Mouse (Mus musculus) c-Kit-positive CD71-positive TER-119-negative erythroid progenitor cells, embryonic 14.5 days (primary cell): ENCODE measurements around the gene Naalad2.
"Not testable (repeated sequence)": the region's sequence is repeated elsewhere in the genome, so short reads cannot be mapped to it uniquely, and the experiment has no call there.

Experiments
- DNase-seq: peaks from one replicate; pipeline ENCODE4 v3.0.0-alpha.2; 2013; ENCODE audit warnings: low read depth

Gene Naalad2

DNA sequence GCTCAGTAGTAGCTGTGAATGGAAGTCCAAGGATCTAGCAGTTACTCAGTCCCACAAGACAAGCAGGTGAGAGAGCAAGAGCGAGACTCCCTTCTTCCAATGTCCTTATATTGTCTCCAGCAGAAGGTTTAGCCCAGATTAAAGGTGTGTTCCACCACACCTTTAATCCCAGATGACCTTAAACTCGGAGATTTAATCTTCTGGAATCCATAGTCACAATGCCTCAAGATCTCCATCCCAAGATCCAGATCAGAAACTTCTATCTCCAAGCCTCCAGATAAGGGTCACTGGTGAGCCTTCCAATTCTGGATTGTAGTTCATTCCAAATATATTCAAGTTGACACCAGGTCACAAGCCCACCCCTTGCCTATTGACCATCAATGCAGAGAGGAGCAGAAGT lies at the start of gene Naalad2:
Naalad2 (minus strand) TSS at position 101 of the 400 bp plus-strand sequence.
- not testable (repeated sequence) for DNase-seq

DNA sequence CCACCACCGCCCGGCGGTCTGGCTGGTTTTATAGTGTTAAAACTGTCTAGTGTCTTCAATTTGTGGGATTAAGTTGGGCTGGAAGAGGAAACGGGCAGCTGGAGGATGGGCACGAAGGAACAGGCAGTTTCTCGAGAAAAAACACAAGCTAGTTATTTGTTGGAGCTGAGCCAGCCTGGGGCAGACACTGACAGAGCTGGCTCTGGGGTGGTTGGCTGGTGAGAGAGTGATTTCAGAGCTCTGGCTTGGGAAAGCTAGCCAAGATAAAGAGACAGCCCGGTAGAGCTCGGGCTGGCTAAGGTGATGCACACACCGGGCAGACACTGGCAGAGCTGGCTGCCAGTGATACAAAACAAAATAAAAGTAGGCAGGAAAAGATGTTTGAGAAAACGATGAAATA lies 28.9 kb upstream of the Naalad2 start:
- DNase-seq, result no peak

DNA sequence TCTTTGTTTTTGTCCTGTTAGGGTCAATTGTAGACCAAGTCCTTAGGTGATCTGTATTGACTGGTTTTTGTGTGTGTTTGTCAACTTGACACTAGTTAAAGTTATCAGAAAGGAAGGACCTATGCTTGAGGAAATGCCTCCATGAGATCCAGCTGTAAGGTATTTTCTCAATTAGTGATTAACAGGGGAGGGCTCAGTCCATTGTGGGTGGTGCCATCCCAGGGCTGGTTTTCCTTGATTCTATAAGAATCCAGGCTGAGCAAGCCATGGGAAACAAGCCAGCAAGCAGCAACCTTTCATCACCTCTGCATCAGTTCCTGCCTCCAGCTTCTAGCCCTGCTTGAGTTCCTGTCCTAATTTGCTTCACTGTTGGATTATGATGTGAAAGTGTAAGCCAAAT lies 27.6 kb upstream of the Naalad2 start, which contains the start of gene Mbd3l2:
Mbd3l2 (plus strand) TSS at position 301 of the 400 bp plus-strand sequence.
- no peak for DNase-seq

DNA sequence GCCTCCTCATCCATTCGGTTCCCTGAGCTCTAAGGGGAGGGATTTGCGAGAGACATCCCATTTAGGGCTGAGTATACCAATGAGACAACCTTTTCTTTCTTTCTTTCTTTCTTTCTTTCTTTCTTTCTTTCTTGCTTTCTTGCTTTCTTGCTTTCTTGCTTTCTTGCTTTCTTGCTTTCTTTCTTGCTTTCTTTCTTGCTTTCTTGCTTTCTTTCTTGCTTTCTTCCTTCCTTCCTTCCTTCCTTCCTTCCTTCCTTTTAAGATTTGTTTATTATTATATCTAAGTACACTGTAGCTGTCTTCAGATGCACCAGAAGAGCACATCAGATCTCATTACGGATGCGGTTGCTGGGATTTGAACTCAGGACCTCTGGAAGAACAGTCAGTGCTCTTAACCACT lies 9.6 kb upstream of the Naalad2 start:
- DNase-seq, result not testable (repeated sequence)

DNA sequence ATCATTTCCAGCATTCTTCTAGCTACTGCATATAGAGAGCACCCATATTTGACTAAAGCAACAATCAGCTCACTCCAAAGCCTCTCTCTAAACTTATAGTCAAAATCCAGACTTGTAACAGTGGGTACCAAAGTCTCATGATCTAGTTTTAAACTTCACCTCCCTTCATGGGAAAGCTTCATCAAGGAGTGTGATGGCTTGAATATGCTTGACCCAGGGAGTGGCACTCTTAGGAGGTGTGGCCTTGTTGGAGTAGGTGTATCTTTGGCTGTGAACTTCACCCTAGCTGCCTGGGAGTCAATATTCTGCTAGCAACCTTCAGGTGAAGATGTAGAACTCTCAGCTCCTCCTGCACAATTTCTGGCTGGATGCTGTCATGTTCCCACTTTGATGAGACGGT lies 1.3 kb upstream of the Naalad2 start, which contains the start of gene Ubtfl1:
Ubtfl1 (plus strand) TSS at position 301 of the 400 bp plus-strand sequence.
- DNase-seq, result no peak

DNA sequence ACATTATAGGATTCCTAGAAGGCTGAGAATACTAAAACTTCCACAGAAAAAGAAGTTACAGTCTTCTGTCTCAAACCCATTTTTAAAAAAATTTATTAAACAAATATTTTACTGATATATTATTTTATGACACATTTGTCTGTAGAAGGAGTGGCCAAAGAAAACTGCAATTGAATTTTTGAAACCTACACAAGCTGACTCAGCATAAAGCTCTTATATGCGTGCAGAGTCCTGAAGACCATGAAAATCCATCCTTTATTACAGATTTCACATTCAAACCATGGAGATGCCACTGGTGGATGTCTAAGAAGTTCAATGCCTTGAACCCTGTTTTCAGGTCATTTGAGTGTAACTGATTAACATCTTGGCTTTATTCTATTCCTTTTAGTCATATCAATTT lies 3.2 kb downstream of the Naalad2 start:
- no peak for DNase-seq

DNA sequence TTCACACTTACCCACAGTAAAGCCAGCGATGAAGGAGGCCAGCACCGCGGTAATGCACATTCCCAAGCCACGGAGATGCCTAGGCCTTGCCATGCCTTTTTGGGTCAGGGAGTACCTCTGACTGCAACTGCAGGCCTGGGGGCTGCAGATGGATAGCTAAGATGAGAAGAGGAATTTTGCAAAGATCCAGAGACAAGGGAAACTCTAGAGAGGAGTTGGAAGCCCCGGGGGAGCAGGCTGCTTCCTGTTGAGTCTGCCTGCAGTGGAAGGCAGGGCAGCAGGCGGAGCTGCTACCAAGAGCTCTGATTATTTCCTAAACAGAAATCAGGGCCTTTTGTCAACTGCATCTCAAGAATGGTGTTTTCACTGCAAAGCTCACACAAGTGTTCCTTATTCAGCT lies 17.0 kb downstream of the Naalad2 start:
- no peak for DNase-seq

DNA sequence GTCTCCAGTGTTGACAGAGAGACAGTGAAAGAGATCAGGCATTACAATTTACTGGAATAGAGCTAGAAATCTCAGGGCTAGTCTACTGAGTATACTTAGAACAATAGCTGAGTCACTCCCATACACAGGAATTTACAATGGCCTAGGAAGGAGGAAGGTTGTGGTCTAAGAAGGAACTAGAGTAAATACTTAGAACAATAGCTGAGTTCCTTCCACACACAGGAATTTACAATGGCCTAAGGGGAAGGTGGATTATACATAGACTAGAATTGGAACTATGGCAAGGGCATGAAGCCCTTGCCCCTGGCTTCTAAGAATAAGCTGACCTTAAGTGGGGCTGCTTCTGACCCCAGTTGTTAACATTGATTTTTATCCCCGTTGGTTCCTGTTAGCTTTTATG lies 29.8 kb downstream of the Naalad2 start:
- DNase-seq, result not testable (repeated sequence)

DNA sequence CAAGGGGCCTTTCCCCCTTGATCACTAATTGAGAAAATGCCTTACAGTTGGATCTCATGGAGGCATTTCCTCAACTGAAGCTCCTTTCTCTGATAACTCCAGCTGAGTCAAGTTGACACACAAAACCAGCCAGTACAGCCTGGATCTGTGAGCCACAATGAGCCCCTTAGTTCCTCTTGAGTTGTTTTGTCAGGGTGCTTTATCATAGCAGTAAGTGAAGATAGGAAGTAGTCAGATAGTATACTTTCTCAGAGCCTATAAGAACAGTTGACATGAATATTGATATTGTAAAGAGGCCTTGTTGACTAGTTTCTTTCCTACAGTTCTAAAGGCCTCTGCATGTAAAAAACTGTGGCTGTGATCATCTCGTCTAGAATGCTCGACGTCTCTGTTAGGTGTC lies 82.8 kb downstream of the Naalad2 start:
- DNase-seq, result no peak

DNA sequence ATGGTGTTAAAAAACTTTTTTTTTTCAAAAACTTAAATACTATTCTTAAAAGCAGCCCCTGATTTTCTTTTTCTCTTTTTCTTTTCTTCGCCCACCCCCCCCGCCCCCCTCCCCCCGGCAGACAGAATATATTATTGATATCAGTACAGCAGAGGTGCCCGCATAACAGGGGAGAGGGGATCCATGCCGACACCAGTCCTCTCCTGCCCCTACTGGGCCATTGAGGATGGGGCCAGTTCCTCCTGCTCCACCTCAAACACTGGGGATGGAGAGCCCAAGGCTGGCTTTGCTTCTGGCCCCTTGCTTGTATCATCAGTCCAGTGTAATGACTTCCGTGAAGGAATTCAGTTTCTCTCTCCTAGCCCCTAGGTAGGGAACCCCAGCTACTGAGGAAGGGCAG lies 104.5 kb downstream of the Naalad2 start:
- DNase-seq, result no peak

DNA sequence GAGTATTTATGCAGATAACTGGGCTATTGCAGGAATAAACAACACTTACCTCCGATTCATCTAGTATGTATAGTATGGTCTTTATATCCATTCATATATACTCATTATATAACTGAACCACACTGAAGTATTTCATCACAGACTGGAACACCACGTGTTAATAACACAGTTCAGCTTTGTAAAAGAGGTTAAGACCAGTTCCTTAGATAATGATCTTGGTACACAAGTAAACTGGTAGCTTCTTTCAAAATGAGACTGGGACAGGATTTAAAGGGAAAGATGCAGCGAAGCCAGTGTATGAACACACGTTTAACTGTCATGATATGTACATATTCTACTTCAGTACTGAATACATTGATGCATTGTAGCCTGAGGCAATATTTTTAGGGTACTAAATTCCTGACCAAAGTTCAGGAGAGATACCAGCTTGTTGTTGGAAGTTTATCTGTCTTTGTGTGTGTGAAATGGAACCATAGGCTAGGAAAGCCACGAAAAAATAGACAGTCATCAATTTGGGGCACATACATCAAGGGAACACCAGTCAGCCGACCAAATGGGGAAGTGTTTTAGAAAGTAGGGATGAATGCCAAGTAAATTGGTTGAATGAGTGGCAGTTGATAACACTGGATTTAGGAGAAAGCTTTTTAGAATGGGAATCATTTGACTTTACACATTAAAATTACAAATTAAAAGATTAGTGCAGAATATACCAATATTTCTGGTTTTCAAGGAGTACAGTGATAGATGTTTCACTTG lies 109.6 kb downstream of the Naalad2 start:
- peak; percentile 14 for DNase-seq

DNA sequence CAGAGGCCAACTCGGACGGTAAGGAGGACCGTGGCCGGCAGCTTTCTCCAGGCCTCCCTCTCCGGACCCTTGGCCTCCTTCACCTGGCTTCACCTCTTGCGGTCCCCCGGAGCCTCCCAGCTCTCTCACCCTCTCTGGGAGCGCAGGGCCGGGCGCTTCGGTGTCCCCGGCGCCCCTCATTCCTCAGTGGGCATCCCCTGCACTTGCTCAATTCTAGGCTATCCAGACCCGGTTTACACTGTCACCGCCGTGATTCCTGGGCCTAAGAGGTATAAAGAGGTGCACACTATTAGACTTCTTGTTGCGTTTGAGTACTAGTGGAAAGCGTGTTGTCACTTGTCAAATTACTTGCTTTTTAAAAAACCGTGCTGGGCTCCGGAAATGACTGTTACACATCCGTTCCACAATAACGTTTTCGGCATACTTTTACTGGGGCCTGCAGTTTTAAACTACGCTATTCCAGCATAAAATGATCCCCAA lies 110.3 kb downstream of the Naalad2 start:
- peak; percentile 10 for DNase-seq

DNA sequence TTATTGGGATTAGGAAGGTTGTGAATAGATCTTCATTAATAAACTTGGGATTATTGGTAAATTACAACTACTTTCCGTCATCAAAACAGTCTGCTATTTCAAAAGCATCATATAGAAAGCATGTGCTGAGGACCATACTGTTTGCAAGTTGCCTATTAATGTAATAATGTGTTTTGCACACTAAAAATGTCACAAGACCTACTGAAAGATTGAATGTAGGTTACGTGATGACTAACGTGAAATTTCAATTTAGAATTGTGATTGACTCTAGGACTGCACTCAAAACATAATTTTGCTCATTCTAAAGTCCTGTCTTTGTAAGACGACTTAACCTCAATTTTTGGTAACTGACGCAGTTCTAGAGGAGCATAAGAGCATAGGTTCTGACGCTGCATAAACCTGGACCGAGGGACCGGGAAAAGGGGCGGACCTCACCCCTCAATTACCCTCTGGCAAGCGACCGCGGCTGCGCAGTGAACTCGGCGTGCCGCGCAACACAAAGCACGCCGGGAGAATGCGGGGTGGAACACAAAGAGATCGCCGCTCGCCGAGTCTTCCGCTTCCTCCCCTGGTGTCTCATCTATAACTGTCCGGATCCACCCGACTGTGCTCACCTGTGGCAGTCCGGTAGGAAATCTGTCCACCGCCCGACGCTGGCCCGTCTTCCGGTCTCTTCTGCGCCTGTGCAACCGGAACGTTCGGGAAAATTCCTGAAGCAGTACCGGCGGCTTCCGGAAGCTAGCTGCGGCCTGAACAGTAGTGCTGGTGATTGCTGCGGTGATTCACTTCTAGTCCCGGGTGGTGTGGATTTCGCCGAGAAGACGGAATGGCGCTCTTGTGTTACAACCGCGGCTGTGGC lies 111.0 kb downstream of the Naalad2 start, which contains the start of gene Chordc1:
Chordc1 (plus strand) TSS at position 555 of the 859 bp plus-strand sequence.
- peak; percentile 85 for DNase-seq

DNA sequence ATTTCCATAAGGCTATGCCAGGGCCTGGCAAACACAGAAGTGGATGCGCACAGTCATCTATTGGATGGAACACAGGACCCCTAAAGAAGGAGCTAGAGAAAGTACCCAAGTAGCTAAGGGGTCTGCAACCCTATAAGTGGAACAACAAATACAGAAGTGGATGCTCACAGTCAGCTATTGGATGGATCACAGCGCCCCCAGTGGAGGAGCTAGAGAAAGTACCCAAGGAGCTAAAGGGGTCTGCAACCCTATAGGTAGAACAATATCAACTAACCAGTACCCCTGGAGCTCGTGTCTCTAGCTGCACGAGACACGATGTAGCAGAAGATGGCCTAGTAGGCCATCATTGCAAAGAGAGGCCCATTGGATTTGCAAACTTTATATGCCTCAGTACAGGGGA lies 124.1 kb downstream of the Naalad2 start:
- not testable (repeated sequence) for DNase-seq

DNA sequence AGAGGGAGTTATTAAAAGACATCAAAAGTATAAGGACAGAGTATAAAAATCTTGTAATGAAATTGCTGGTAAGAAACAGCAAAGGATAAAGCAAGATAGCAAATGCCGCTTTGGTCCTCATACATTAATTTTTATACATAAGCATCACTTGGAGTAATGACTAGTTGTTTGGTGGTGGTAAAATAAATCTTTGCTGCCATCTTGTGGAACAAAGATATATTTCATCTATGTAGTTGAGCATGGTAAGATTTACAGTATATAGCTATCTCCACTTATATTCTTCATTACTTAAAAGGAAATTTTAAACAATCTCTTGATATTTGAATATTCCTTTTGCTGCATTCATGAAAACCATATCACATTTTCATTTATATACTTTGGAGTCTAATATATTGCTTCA lies 125.3 kb downstream of the Naalad2 start:
- peak; percentile 10 for DNase-seq

DNA sequence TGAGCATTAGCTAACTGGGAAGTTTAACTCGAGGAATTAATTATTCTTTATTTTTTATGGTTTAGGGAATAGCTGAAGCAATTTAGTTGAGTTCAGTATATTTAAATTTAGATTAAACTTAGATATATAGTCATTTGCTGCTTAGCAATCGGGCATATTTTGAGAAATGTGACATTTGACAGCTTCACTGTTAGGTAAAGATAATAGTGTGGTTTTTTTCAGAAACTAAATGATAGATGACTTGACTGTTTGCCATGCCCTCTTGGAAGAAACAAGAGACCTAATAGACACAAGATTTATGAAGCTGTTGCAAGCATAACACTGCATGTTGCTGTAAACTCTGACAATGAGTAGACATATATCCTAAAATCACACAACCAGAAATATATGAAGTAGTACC lies 126.0 kb downstream of the Naalad2 start:
- DNase-seq, result no peak

DNA sequence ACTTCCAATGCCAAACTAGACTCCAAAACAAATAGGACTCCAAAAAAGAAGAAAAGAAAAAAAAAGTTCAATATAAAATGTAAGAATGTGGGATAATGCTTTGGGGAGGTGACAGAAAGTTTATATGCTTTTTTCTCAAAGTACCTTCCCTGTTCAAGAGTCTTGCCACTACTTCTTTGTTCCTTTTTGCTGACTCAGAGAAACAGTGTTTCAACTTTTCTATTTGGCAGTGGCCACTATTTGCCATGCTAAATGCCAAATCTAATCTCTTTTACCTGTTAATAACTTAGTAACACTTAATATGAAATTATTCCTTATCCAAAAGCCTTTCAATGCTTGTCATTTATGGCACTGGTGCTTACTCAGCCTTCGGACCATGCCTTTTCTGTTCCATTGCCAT lies 126.9 kb downstream of the Naalad2 start:
- no peak for DNase-seq
